Mouse (Mus musculus) G1E (cell line): ENCODE measurements around the gene Arhgef40.

ENCODE experiments used
- CTCF ChIP-seq: IDR thresholded peaks from 2 replicates; pipeline ENCODE4 v1.5.1; 2012; ENCODE audit warnings: low read depth, low read length, inconsistent platforms, mixed read lengths
- GATA1 ChIP-seq: IDR thresholded peaks from 2 replicates; pipeline ENCODE4 v1.6.1; 2012; ENCODE audit warnings: borderline replicate concordance, low read length, inconsistent platforms, mixed read lengths
- POLR2AphosphoS5 ChIP-seq: IDR thresholded peaks from 2 replicates; pipeline ENCODE4 v1.6.1; 2012; ENCODE audit warnings: low read depth, low read length, inconsistent platforms; ENCODE audit not compliant: insufficient replicate concordance
- TAL1 ChIP-seq: conservative IDR thresholded peaks from 2 replicates; pipeline ENCODE4 v1.6.1; 2012; ENCODE audit warnings: low read depth, low read length, inconsistent platforms, mixed read lengths

GRCm38 (mm10) chr14:51994453-51994852, 9.9 kb downstream of the Arhgef40 start:
- no peak for TF ChIP-seq CTCF
- no peak for TF ChIP-seq TAL1
- TF ChIP-seq POLR2AphosphoS5 = no peak
- TF ChIP-seq GATA1 = no peak
